ENCODE assay signal across 32 mouse cellular contexts in genomic region chr3:152336085-152336484, GRCm38 (mm10).
"Had no signal": no experiment of that assay in that cellular context is flagged by ENCODE, and none has a peak within 500 bp of the region (broad histone marks: within the 10 kb centered on the region; RNA-seq: fewer than 3 reads in every experiment).

No protein-coding gene starts in this region.

- ATAC-seq: hindbrain, embryonic 16.5 days; hindbrain, postnatal 0 days; inflammation-experienced regulatory T-cells, adult 6 months; intestine, embryonic 15.5 days; intestine, embryonic 16.5 days; intestine, postnatal 0 days had no signal

- H3K4me3 ChIP-seq: heart, embryonic 12.5 days; heart, embryonic 13.5 days; heart, embryonic 15.5 days; hindbrain, embryonic 12.5 days; hindbrain, embryonic 13.5 days; hindbrain, embryonic 15.5 days; intestine, embryonic 15.5 days; kidney, embryonic 15.5 days; layer of hippocampus, adult 2 months; left cerebral cortex, adult 2 months had no signal

- H3K4me2 ChIP-seq: heart, embryonic 12.5 days; heart, embryonic 13.5 days; heart, embryonic 15.5 days; hindbrain, embryonic 12.5 days; hindbrain, embryonic 13.5 days; hindbrain, embryonic 14.5 days; hindbrain, embryonic 15.5 days; intestine, embryonic 15.5 days; kidney, embryonic 15.5 days had no signal

- H3K9me3 ChIP-seq: heart, embryonic 12.5 days; heart, embryonic 13.5 days; heart, embryonic 15.5 days; hindbrain, embryonic 12.5 days; hindbrain, embryonic 13.5 days; hindbrain, embryonic 15.5 days; intestine, embryonic 15.5 days; kidney, embryonic 15.5 days had no signal

- H3K27ac ChIP-seq: heart, embryonic 13.5 days; heart, embryonic 15.5 days; hindbrain, embryonic 12.5 days; hindbrain, embryonic 13.5 days; hindbrain, embryonic 14.5 days; hindbrain, embryonic 15.5 days; hindbrain, postnatal 0 days; intestine, embryonic 15.5 days; kidney, embryonic 15.5 days; kidney, postnatal 0 days; layer of hippocampus, adult 2 months; left cerebral cortex, adult 2 months had no signal

- H3K9ac ChIP-seq: heart, embryonic 13.5 days; heart, embryonic 15.5 days; hindbrain, embryonic 12.5 days; hindbrain, embryonic 13.5 days; hindbrain, embryonic 14.5 days; hindbrain, embryonic 15.5 days; intestine, embryonic 15.5 days; kidney, embryonic 15.5 days had no signal

- DNase-seq: heart, postnatal 10 days; heart, postnatal 14 days; heart, postnatal 36 days; heart, postnatal 4 days; kidney, adult 11 months; kidney, adult 18-20 months; kidney, adult 2 months; kidney, adult 9 months; kidney, postnatal 10 days; kidney, postnatal 14 days; kidney, postnatal 25 days; kidney, postnatal 36 days; kidney, postnatal 4 days; layer of hippocampus, adult 9-11 months; layer of hippocampus, postnatal 36 days had no signal

- H3K27me3 ChIP-seq: heart, embryonic 12.5 days; heart, embryonic 13.5 days; heart, embryonic 15.5 days; hindbrain, embryonic 12.5 days; hindbrain, embryonic 13.5 days; hindbrain, embryonic 15.5 days; intestine, embryonic 15.5 days; kidney, embryonic 15.5 days had no signal
